Mouse (Mus musculus) intestine, postnatal 0 days (tissue): ENCODE data around the gene Eaf1. TPM values are rescaled to one million over a fixed set of nuclear protein-coding genes. Genes with fewer than 3 reads are reported as not detected.
A peak's percentile ranks its signal among the peaks of the same experiment; 100 is the strongest.

ENCODE experiments used
- ATAC-seq: fragments of 200-750 bp; cut with Nextera tagmentation; 2 replicates; pipeline ENCODE4 v1.8.0; 2017; ENCODE audit warnings: mild to moderate bottlenecking, moderate TSS enrichment, moderate library complexity
- H3K27ac ChIP-seq: fragments of 300-500 bp; sonication (generic); 2 replicates; pipeline ENCODE4 v1.5.1; 2014; ENCODE audit warnings: mild to moderate bottlenecking, low read depth, low read length, moderate library complexity
- H3K27me3 ChIP-seq: fragments of 300-500 bp; sonication (generic); replicated peaks from 2 replicates; pipeline ENCODE4 v1.6.1; 2014; ENCODE audit warnings: low read length, mixed read lengths; ENCODE audit not compliant: control insufficient read depth, insufficient read depth
- H3K36me3 ChIP-seq: fragments of 300-500 bp; sonication (generic); 2 replicates; pipeline ENCODE4 v1.6.1; 2014; ENCODE audit warnings: mild to moderate bottlenecking, moderate library complexity; ENCODE audit not compliant: control insufficient read depth, insufficient read depth
- H3K4me1 ChIP-seq: fragments of 300-500 bp; sonication (generic); replicated peaks from 2 replicates; pipeline ENCODE4 v1.6.1; 2014; ENCODE audit warnings: antibody characterized with exemption, low read length, mixed read lengths; ENCODE audit not compliant: control insufficient read depth, insufficient read depth
- H3K4me2 ChIP-seq: fragments of 300-500 bp; sonication (generic); replicated peaks from 2 replicates; pipeline ENCODE4 v1.6.1; 2014; ENCODE audit warnings: low read depth, mild to moderate bottlenecking, moderate library complexity
- H3K4me3 ChIP-seq: fragments of 300-500 bp; sonication (generic); 2 replicates; pipeline ENCODE4 v1.5.1; 2014; ENCODE audit warnings: low read depth, low read length
- H3K9ac ChIP-seq: fragments of 300-500 bp; sonication (generic); 2 replicates; pipeline ENCODE4 v1.6.1; 2014; ENCODE audit warnings: mild to moderate bottlenecking, low read depth, low read length
- H3K9me3 ChIP-seq: fragments of 300-500 bp; sonication (generic); 2 replicates; pipeline ENCODE4 v1.6.1; 2016; ENCODE audit warnings: mixed run types; ENCODE audit not compliant: control insufficient read depth
- CTCF ChIP-seq: sonication (generic); IDR thresholded peaks from 2 replicates; pipeline ENCODE4 v1.5.1; 2016; ENCODE audit warnings: low read depth, mild to moderate bottlenecking, control low read depth, antibody characterized with exemption, moderate library complexity
- WGBS: fragments of 180-500 bp; shearing (Covaris S2); extraction: QIAGEN DNeasy Blood & Tissue Kit; methylation state at CpG from one replicate; pipeline ENCODE4 v1.1.7; 2014; 5-methylcytosine and 5-hydroxymethylcytosine counted together
- polyA plus RNA-seq: library from polyadenylated mRNA; unstranded; fragments of >200 nt; fragmentation: Nextera tagmentation; extraction: Ambion mirVana; gene quantifications from 2 replicates; pipeline ENCODE4 v1.2.1, GENCODE M21; 2015

Gene Eaf1
- polyA plus RNA-seq, 1 experiment from 2014 or later, result 10.8 TPM

DNA sequence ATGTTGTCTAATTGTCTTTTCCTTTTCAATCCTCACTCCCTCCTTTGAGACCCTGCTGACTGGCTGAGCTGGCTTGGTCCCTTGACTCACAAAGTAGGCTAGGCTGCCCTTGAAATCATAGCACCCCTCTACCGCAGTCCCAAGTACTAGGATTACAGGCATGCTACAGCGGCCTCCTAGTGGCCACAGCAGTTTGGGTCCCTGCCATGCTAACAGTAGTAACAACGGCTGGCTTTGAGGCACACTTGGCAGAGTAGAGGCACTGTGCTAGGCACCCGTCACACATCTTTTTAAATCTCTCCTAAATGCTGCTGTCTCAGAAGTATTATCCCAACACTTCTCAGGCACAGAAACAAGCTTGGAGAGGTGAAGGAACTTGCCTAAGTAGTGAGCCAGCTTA lies 7.7 kb upstream of the Eaf1 start:
- Histone ChIP-seq H3K9ac (no peak overlapping the region), H3K4me3 (no peak overlapping the region), H3K36me3 (peaks cover 80% of the 10 kb centered on the region), H3K27ac (no peak overlapping the region), H3K4me2 (no peak overlapping the region), H3K27me3 (no peaks in the 10 kb centered on the region), H3K4me1 (no peaks in the 10 kb centered on the region), H3K9me3 (no peaks in the 10 kb centered on the region)
- peak; percentile 29 for TF ChIP-seq CTCF
- no peak for ATAC-seq
- WGBS, result 82% methylated on average over 4 of the region's 4 CpGs

DNA sequence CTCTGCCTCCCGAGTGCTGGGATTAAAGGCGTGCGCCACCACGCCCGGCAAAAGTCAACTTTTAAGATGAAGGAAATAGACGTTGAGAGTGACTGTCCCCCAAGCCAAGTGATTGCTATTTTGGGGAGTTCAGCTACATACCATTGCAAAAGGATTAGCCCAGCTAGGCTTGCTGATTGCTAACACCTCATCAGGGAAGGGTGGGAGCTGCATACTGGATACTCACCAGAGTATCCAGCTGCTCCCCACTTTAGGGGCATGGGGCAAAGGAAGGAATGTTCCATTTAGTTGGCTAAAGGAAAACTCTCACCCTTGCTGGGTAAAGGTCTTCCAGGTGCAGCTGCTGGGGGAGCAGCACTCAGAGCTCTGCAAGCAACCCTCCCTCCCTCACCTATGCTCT lies 6.1 kb upstream of the Eaf1 start:
- no peak for ATAC-seq
- Histone ChIP-seq H3K27ac (no peak overlapping the region), H3K36me3 (peaks cover 75% of the 10 kb centered on the region), H3K4me3 (no peak overlapping the region), H3K4me2 (no peak overlapping the region), H3K9me3 (no peaks in the 10 kb centered on the region), H3K27me3 (no peaks in the 10 kb centered on the region), H3K4me1 (no peaks in the 10 kb centered on the region), H3K9ac (no peak overlapping the region)
- WGBS, result 88% methylated on average over 6 of the region's 6 CpGs
- TF ChIP-seq CTCF, result no peak

DNA sequence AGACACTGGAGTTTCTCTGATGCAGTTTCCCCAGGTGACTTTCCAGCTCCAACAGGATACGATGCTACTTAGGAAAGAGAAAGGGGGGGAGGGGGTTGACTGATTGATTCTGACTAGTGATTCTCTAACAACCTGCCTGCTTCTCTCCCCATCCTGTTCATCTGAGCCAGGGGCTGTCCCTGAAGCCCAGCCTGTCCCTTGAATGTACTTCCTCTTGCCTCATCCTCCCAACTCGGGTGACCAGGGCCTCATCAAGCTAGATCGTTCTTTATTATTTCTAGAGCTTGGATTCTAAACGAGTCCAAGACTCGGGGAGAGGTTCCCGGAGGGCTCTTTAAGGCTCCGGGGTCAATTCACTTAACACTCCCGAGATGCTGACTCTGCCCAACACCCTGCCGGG lies 298 bp upstream of the Eaf1 start:
- Histone ChIP-seq H3K9ac (peak overlapping the region; percentile 91), H3K27me3 (no peaks in the 10 kb centered on the region), H3K36me3 (peaks cover 27% of the 10 kb centered on the region), H3K4me3 (peak overlapping the region; percentile 86), H3K4me1 (peaks cover 12% of the 10 kb centered on the region; the same call in 1 of the 2 replicates), H3K4me2 (peak overlapping the region; percentile 76), H3K27ac (peak overlapping the region; percentile 86; the same call in 1 of the 2 replicates), H3K9me3 (no peaks in the 10 kb centered on the region)
- no peak for TF ChIP-seq CTCF
- 19% methylated on average over 9 of the region's 9 CpGs for WGBS
- no peak for ATAC-seq

DNA sequence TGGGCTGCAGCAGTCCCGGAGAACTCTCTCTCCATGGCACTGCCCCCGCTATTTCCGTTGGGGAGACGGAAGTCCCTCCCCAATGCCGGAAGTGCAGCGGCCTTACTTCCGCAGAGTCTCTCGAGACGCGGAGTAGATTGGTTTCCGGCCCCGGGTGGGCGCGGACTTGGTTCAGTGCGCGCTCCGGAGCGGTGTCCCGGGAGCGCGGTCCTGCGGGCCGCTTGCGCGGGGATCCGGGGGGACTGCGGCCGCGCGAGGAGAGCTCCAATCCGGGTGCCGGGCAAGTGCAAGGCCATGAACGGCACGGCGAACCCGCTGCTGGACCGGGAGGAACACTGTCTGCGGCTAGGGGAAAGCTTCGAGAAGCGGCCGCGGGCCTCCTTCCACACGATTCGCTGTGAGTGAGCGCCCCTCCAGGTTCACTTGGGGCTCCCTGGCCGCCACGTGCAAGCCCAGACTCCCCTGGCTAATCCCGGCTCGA lies 816 bp downstream of the Eaf1 start, which contains the start of gene Mettl6:
Gene Mettl6 (minus strand): TSS at position 66 of the 481 bp plus-strand sequence.
- under 1% methylated on average over 49 of the region's 49 CpGs for WGBS
- H3K27ac ChIP-seq, result peak within 1 kb of the TSS; percentile 86
- peak; percentile 25; the same call in 1 of the 2 replicates for TF ChIP-seq CTCF
- H3K9ac ChIP-seq, result peak within 1 kb of the TSS; percentile 91
- H3K36me3 ChIP-seq, result peaks cover 26% of the 10 kb centered on the region
- H3K4me1 ChIP-seq, result peaks cover 12% of the 10 kb centered on the region; the same call in 1 of the 2 replicates
- peak; percentile 86 for ATAC-seq
- H3K9me3 ChIP-seq, result no peaks in the 10 kb centered on the region
- H3K4me3 ChIP-seq, result peak within 1 kb of the TSS; percentile 86
- peak within 1 kb of the TSS; percentile 76 for H3K4me2 ChIP-seq
- H3K27me3 ChIP-seq, result no peaks in the 10 kb centered on the region

- WGBS, result 2% methylated on average over 8 of the region's 8 CpGs
- ATAC-seq, result no peak
- H3K9ac ChIP-seq, result peak overlapping the region; percentile 91
- TF ChIP-seq CTCF, result no peak
- H3K4me1 ChIP-seq, result peaks cover 12% of the 10 kb centered on the region; the same call in 1 of the 2 replicates
- peak overlapping the region; percentile 86 for H3K27ac ChIP-seq
- peak overlapping the region; percentile 86 for H3K4me3 ChIP-seq
- H3K4me2 ChIP-seq, result peak overlapping the region; percentile 76
- no peaks in the 10 kb centered on the region for H3K27me3 ChIP-seq
- H3K9me3 ChIP-seq, result no peaks in the 10 kb centered on the region
- H3K36me3 ChIP-seq, result peaks cover 28% of the 10 kb centered on the region
Measured at GRCm38 (mm10) chr14:31495538-31495937, 1.3 kb downstream of the Eaf1 start.

DNA sequence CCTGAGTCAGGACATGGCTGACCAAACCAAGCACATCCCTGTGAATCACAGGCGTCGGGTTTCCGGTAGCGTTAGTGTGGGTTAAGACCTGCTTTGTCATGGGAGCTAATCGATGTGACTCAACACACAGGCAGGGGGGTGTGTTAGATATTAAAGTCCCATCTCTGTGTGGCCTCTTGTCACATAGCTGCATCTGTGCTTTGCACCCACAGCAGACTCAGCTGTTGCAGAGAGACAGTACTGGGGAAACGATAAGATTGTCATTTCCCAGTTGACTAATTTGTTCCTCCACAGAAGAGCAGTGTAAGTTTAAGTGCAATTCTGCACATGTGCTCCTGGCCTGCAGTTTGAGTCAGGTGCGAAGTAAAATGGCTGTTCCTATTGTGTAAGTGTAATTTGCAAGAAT lies 2.0 kb downstream of the Eaf1 start:
- peak overlapping the region; percentile 86 for H3K4me3 ChIP-seq
- no peaks in the 10 kb centered on the region for H3K27me3 ChIP-seq
- peak overlapping the region; percentile 91; the same call in 1 of the 2 replicates for H3K9ac ChIP-seq
- no peak for TF ChIP-seq CTCF
- H3K9me3 ChIP-seq, result no peaks in the 10 kb centered on the region
- H3K4me1 ChIP-seq, result peaks cover 12% of the 10 kb centered on the region; the same call in 1 of the 2 replicates
- peaks cover 28% of the 10 kb centered on the region for H3K36me3 ChIP-seq
- peak overlapping the region; percentile 76 for H3K4me2 ChIP-seq
- peak overlapping the region; percentile 50; the same call in 1 of the 2 replicates for H3K27ac ChIP-seq
- WGBS, result 17% methylated on average over 7 of the region's 7 CpGs
- peak; percentile 60 for ATAC-seq

GRCm38 (mm10) chr14:31499526-31499925 lies 5.3 kb downstream of the Eaf1 start:
- no peak overlapping the region for H3K27ac ChIP-seq
- peaks cover 9% of the 10 kb centered on the region; the same call in 1 of the 2 replicates for H3K4me1 ChIP-seq
- H3K27me3 ChIP-seq, result no peaks in the 10 kb centered on the region
- H3K4me2 ChIP-seq, result no peak overlapping the region
- WGBS, result 91% methylated on average over 1 of the region's 1 CpGs
- peaks cover 44% of the 10 kb centered on the region for H3K36me3 ChIP-seq
- no peak for TF ChIP-seq CTCF
- no peak overlapping the region for H3K9ac ChIP-seq
- no peak for ATAC-seq
- no peak overlapping the region for H3K4me3 ChIP-seq
- no peaks in the 10 kb centered on the region for H3K9me3 ChIP-seq
